Mouse (Mus musculus): ENCODE data around the gene Prr22. TPM values are rescaled to one million over a fixed set of nuclear protein-coding genes. Genes with fewer than 3 reads are reported as not detected.

Prr22 gene
- polyA plus RNA-seq, 1 experiment from 2014 or later: 1.0 TPM

DNA sequence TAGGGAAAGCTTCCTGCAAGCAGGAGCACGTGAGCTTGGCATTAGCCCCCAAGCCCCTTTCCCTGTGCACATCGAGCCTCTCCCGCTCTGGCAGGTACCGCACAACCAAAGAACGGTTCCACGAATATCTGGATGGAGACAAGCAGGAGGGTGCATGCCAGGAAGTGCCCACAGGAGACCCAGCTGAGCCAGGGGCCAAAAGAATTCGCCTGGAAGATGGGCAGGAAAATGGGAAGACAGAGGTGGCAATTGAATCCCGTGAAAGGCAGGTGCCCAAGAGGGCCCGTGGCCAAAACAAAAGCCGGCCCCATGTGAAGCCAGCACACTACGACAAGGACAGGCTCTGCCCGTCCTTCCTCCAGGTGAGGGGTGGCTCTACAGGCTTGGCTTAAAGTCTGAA is 4.6 kb upstream of the Prr22 start:
- no peaks in the 10 kb centered on the region for H3K9me3 ChIP-seq (replicated peaks; ENCODE audit: control insufficient read depth, low read length)
- no peak for ATAC-seq (ENCODE audit: insufficient read depth, low FRiP score)
- peaks cover 26% of the 10 kb centered on the region for H3K36me3 ChIP-seq (ENCODE audit: control insufficient read depth, insufficient read depth, low read length)
- H3K27me3 ChIP-seq (ENCODE audit: control insufficient read depth, insufficient read depth, low read length): no peaks in the 10 kb centered on the region
- peak overlapping the region; percentile 96 for H3K4me2 ChIP-seq (ENCODE audit: low read depth, low read length)
- peak overlapping the region; percentile 93 for H3K9ac ChIP-seq (ENCODE audit: low read length)
- peak overlapping the region; percentile 97 for H3K27ac ChIP-seq (ENCODE audit: low read length)
- H3K4me3 ChIP-seq (replicated peaks; ENCODE audit: low read length): peak overlapping the region; percentile 69
- H3K4me1 ChIP-seq (ENCODE audit: control insufficient read depth, insufficient read depth, low read length): peaks cover 21% of the 10 kb centered on the region
- 55% methylated on average over 12 of the region's 12 CpGs for WGBS

DNA sequence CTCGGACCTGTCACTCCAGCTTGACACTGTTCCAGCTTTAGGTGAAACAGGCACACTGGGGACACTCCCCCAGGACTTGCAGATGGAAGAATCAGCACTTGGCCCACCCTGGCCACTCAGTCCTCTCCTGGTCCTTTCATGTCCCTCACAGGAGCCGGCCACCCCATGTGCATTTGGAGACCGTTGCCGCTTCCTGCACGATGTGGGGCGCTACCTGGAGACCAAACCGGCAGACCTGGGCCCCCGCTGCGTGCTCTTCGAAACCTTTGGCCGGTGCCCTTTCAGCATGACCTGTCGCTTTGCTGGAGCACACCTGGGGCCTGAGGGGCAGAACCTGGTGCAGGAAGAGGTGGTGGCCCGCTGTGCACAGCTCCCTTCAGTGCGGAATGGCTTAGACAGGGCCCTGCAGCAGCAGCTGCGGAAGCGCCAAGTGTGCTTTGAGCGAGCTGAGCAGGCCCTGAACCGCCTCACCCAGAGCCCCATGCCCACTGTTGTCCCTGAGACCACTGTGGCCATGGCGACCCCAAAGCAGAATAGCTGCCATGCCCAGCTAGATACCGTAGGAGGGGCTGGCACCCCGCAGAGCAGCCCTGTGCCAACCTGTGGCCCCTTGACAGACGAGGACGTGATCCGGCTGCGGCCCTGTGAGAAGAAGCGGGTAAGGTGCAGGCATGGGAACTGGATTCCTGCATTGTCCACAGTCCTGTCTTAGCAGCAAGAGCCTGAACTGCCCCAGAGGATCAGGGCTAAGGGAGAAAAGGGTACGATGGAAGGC is 3.2 kb upstream of the Prr22 start:
- no peak overlapping the region for H3K9ac ChIP-seq (ENCODE audit: low read length)
- WGBS: 94% methylated on average over 27 of the region's 27 CpGs
- no peak overlapping the region for H3K4me2 ChIP-seq (ENCODE audit: low read depth, low read length)
- H3K27me3 ChIP-seq (ENCODE audit: control insufficient read depth, insufficient read depth, low read length): no peaks in the 10 kb centered on the region
- no peak for ATAC-seq (ENCODE audit: insufficient read depth, low FRiP score)
- H3K9me3 ChIP-seq (replicated peaks; ENCODE audit: control insufficient read depth, low read length): no peaks in the 10 kb centered on the region
- peaks cover 17% of the 10 kb centered on the region for H3K4me1 ChIP-seq (ENCODE audit: control insufficient read depth, insufficient read depth, low read length)
- no peak overlapping the region for H3K4me3 ChIP-seq (replicated peaks; ENCODE audit: low read length)
- peaks cover 26% of the 10 kb centered on the region for H3K36me3 ChIP-seq (ENCODE audit: control insufficient read depth, insufficient read depth, low read length)
- H3K27ac ChIP-seq (ENCODE audit: low read length): no peak overlapping the region

DNA sequence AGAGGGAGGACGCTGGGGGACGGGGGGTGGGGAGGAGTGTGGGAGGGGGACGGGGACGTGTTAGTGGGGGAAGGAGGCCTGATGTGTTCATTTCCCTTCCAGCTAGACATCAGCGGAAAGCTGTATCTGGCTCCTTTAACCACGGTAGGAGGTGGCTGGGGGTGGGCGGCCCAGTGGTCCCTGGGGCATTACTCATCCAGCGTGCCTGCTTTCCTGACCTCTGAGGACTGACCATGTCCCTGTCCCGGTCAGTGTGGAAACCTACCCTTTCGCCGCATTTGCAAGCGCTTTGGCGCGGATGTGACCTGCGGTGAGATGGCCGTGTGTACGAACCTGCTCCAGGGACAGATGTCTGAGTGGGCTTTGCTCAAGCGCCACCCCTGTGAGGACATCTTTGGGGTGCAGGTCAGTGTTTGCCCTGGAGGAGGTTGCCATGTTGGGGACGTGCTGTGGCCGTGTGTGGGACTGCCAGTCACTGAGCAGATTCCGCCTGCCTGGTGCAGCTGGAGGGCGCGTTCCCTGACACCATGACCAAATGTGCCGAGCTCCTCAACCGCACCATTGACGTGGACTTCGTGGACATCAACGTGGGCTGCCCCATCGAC is 2.4 kb upstream of the Prr22 start:
- Histone ChIP-seq H3K4me3 (replicated peaks; ENCODE audit: low read length) (no peak overlapping the region), H3K27me3 (ENCODE audit: control insufficient read depth, insufficient read depth, low read length) (no peaks in the 10 kb centered on the region), H3K27ac (ENCODE audit: low read length) (no peak overlapping the region), H3K9me3 (replicated peaks; ENCODE audit: control insufficient read depth, low read length) (no peaks in the 10 kb centered on the region), H3K4me2 (ENCODE audit: low read depth, low read length) (no peak overlapping the region), H3K36me3 (ENCODE audit: control insufficient read depth, insufficient read depth, low read length) (peaks cover 26% of the 10 kb centered on the region), H3K9ac (ENCODE audit: low read length) (no peak overlapping the region), H3K4me1 (ENCODE audit: control insufficient read depth, insufficient read depth, low read length) (peaks cover 12% of the 10 kb centered on the region)
- WGBS: 92% methylated on average over 29 of the region's 29 CpGs
- no peak for ATAC-seq (ENCODE audit: insufficient read depth, low FRiP score)

DNA sequence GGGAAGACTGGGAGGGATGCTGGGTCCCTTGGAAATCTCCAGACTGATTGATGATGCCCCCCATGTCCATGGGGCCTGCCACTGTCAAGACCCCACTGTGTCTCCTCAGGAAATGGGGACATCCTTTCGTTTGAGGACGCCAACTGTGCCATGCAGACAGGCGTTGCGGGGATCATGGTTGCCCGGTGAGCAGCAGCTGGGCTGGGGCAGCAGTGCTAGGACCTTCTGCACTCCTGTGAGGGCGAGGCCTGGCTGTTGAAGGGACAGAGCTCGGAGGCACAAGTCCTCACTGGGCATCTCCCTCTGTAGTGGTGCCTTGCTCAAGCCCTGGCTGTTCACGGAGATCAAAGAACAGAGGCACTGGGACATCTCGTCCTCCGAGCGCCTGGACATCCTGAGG is 1.1 kb upstream of the Prr22 start:
- Histone ChIP-seq H3K4me3 (replicated peaks; ENCODE audit: low read length) (no peak overlapping the region), H3K9ac (ENCODE audit: low read length) (no peak overlapping the region), H3K4me1 (ENCODE audit: control insufficient read depth, insufficient read depth, low read length) (peaks cover 5% of the 10 kb centered on the region), H3K27me3 (ENCODE audit: control insufficient read depth, insufficient read depth, low read length) (no peaks in the 10 kb centered on the region), H3K36me3 (ENCODE audit: control insufficient read depth, insufficient read depth, low read length) (peaks cover 26% of the 10 kb centered on the region), H3K9me3 (replicated peaks; ENCODE audit: control insufficient read depth, low read length) (no peaks in the 10 kb centered on the region), H3K4me2 (ENCODE audit: low read depth, low read length) (no peak overlapping the region), H3K27ac (ENCODE audit: low read length) (no peak overlapping the region)
- 93% methylated on average over 11 of the region's 11 CpGs for WGBS
- ATAC-seq (ENCODE audit: insufficient read depth, low FRiP score): no peak

DNA sequence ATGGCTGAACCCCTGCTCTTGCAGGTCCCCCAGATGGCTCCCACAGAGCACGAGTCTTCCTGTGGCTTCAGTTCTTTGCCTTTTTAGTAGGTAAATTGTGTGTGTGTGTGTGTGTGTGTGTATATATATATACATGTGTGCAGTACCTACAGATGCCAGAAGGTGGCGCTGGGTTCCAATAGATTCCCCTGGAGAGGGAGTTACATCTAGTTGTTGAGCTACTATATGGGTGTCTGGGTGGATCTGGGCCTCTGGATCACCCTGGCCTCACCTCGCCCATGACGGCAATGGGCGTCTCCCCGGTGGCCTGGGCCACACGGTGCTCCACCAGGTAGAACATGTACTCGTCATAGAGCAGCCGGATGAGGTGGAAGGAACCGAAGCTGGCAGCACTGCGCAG is 7.5 kb downstream of the Prr22 start:
- Histone ChIP-seq H3K9ac (ENCODE audit: low read length) (no peak overlapping the region), H3K4me2 (ENCODE audit: low read depth, low read length) (no peak overlapping the region), H3K27me3 (ENCODE audit: control insufficient read depth, insufficient read depth, low read length) (no peaks in the 10 kb centered on the region), H3K27ac (ENCODE audit: low read length) (no peak overlapping the region), H3K9me3 (replicated peaks; ENCODE audit: control insufficient read depth, low read length) (peaks cover 6% of the 10 kb centered on the region; the same call in 1 of the 2 replicates), H3K4me1 (ENCODE audit: control insufficient read depth, insufficient read depth, low read length) (peaks cover 6% of the 10 kb centered on the region; the same call in 1 of the 2 replicates), H3K4me3 (replicated peaks; ENCODE audit: low read length) (no peak overlapping the region), H3K36me3 (ENCODE audit: control insufficient read depth, insufficient read depth, low read length) (peaks cover 8% of the 10 kb centered on the region)
- no peak for ATAC-seq (ENCODE audit: insufficient read depth, low FRiP score)
- WGBS: 95% methylated on average over 11 of the region's 11 CpGs

DNA sequence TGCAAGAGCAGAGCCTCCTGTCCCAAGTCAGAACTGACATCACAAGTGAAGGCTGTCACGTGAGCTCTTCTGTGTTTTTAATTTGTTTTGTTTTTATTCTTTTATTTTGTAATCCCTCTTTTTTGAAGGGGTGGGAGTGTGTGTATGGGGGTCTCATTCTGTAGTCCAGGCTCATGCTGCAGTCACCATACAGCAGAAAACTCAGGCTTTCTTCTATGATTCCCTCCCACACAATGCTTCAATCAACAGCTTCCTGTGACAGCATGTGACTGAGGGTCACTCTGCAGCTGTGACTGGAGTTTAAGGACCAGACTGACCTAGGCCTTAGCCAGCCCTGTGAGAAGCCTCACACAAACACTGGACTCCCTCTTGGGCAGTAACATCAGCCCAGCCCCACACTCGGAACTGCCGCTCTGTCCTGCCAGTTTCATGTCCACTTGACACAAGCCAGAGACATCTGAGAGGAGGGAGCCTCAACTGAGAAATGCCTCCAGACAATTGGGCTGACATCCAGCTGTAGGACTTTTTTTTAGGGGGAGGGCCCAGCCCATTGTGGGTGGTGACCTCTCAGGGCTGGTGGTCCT is 8.8 kb downstream of the Prr22 start:
- Histone ChIP-seq H3K4me2 (ENCODE audit: low read depth, low read length) (no peak overlapping the region), H3K4me1 (ENCODE audit: control insufficient read depth, insufficient read depth, low read length) (peaks cover 6% of the 10 kb centered on the region; the same call in 1 of the 2 replicates), H3K27ac (ENCODE audit: low read length) (peak overlapping the region; percentile 26; the same call in 1 of the 2 replicates), H3K9me3 (replicated peaks; ENCODE audit: control insufficient read depth, low read length) (peaks cover 6% of the 10 kb centered on the region; the same call in 1 of the 2 replicates), H3K36me3 (ENCODE audit: control insufficient read depth, insufficient read depth, low read length) (peaks cover 8% of the 10 kb centered on the region), H3K9ac (ENCODE audit: low read length) (no peak overlapping the region), H3K27me3 (ENCODE audit: control insufficient read depth, insufficient read depth, low read length) (no peaks in the 10 kb centered on the region), H3K4me3 (replicated peaks; ENCODE audit: low read length) (no peak overlapping the region)
- peak; percentile 81; the same call in 1 of the 2 replicates for ATAC-seq (ENCODE audit: insufficient read depth, low FRiP score)
- 52% methylated on average over 3 of the region's 3 CpGs for WGBS

DNA sequence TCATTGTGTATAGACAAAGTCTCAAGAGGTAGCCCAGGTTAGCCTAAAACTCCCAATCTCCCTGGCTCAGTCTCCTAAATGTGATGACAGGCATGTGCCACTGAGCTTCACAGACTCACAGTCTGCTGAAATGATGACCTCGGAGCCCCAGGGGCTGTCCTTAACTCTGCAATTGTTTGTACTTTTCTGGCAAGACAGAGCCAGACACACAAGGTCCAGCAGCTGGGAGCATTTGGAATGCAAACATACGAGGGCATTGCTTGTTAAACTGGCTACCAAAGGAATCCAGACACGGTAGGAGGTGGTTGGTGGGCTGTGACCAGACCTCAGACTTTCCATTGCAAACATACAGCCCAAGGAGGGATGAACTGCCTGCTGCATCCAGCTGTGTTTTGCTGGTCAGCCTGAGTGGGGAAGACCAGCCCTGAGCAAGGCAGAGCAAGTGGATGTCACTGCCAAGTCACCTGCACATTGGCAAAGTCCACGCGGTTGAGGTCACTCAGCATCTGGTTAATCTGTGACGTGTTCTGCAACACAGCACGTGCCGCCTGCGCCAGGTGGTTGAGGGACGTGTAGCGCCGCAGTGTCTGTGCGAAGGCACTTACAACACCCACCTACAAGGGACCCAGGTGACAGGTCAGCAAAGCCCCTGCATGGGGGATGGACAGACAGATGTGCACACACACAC is 10.4 kb downstream of the Prr22 start:
- Histone ChIP-seq H3K27ac (ENCODE audit: low read length) (no peak overlapping the region), H3K9ac (ENCODE audit: low read length) (no peak overlapping the region), H3K4me2 (ENCODE audit: low read depth, low read length) (no peak overlapping the region), H3K27me3 (ENCODE audit: control insufficient read depth, insufficient read depth, low read length) (no peaks in the 10 kb centered on the region), H3K4me3 (replicated peaks; ENCODE audit: low read length) (no peak overlapping the region), H3K36me3 (ENCODE audit: control insufficient read depth, insufficient read depth, low read length) (peaks cover 8% of the 10 kb centered on the region), H3K9me3 (replicated peaks; ENCODE audit: control insufficient read depth, low read length) (peaks cover 6% of the 10 kb centered on the region; the same call in 1 of the 2 replicates), H3K4me1 (ENCODE audit: control insufficient read depth, insufficient read depth, low read length) (peaks cover 6% of the 10 kb centered on the region; the same call in 1 of the 2 replicates)
- ATAC-seq (ENCODE audit: insufficient read depth, low FRiP score): no peak
- WGBS: 71% methylated on average over 13 of the region's 13 CpGs

DNA sequence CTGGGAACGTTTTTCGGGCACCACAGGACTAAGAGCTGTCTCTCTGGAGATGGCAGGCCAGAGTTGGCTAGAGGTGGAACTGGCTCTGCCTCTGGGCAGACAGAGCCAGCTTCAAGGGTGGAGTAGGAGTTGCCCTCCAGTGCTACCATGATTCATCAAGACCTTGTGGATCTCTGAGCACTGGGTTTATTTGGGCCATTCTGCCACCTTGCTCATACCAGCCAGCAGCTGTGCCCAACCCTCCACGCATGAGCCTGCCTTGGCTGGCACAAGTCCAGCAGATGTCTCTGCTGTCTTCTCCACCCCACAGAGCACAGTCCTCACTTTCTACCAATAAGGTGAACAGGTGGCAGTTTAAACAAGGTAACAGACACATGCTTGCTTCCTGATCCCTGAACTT is 18.8 kb downstream of the Prr22 start:
- 60% methylated on average over 3 of the region's 3 CpGs for WGBS
- Histone ChIP-seq H3K27ac (ENCODE audit: low read length) (no peak overlapping the region), H3K4me3 (replicated peaks; ENCODE audit: low read length) (no peak overlapping the region), H3K36me3 (ENCODE audit: control insufficient read depth, insufficient read depth, low read length) (no peaks in the 10 kb centered on the region), H3K4me2 (ENCODE audit: low read depth, low read length) (no peak overlapping the region), H3K9me3 (replicated peaks; ENCODE audit: control insufficient read depth, low read length) (no peaks in the 10 kb centered on the region), H3K27me3 (ENCODE audit: control insufficient read depth, insufficient read depth, low read length) (no peaks in the 10 kb centered on the region), H3K9ac (ENCODE audit: low read length) (no peak overlapping the region), H3K4me1 (ENCODE audit: control insufficient read depth, insufficient read depth, low read length) (no peaks in the 10 kb centered on the region)
- no peak for ATAC-seq (ENCODE audit: insufficient read depth, low FRiP score)

DNA sequence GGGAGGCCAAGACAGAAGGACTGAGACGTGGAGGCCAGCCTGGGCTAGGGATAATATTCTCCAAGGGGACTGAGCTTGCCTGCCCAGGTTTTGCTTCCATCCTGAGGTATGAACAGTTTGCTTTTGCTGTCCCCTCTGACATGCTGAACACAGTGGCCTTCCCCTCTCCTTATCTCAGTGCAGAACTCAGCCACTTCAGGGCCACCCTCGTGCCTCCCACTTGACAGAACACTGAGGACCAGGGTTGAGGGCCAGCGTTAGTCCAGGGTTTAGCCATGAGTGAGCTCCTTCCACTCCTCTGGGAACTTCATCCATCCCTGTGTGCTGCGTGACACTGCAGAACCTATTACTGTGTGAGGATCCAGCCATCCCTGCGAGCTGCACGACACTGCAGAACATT is 19.2 kb downstream of the Prr22 start:
- no peaks in the 10 kb centered on the region for H3K36me3 ChIP-seq (ENCODE audit: control insufficient read depth, insufficient read depth, low read length)
- no peak overlapping the region for H3K9ac ChIP-seq (ENCODE audit: low read length)
- H3K9me3 ChIP-seq (replicated peaks; ENCODE audit: control insufficient read depth, low read length): no peaks in the 10 kb centered on the region
- no peaks in the 10 kb centered on the region for H3K4me1 ChIP-seq (ENCODE audit: control insufficient read depth, insufficient read depth, low read length)
- WGBS: 84% methylated on average over 6 of the region's 6 CpGs
- no peaks in the 10 kb centered on the region for H3K27me3 ChIP-seq (ENCODE audit: control insufficient read depth, insufficient read depth, low read length)
- H3K27ac ChIP-seq (ENCODE audit: low read length): no peak overlapping the region
- H3K4me3 ChIP-seq (replicated peaks; ENCODE audit: low read length): no peak overlapping the region
- no peak for ATAC-seq (ENCODE audit: insufficient read depth, low FRiP score)
- no peak overlapping the region for H3K4me2 ChIP-seq (ENCODE audit: low read depth, low read length)
